Mouse (Mus musculus) ES-E14 (cell line): ENCODE results near the gene Spata3.

Experiments used
- HCFC1 ChIP-seq: IDR thresholded peaks from 2 replicates; pipeline ENCODE4 v1.6.1; 2012; ENCODE audit warnings: low read length, inconsistent platforms, borderline replicate concordance; ENCODE audit not compliant: insufficient read depth
- MAFK ChIP-seq: IDR thresholded peaks from 2 replicates; pipeline ENCODE4 v1.6.1; 2014; ENCODE audit warnings: mild to moderate bottlenecking, low read depth, low read length, inconsistent platforms; ENCODE audit not compliant: insufficient read depth
- ZC3H11A ChIP-seq: IDR thresholded peaks from 2 replicates; pipeline ENCODE4 v1.6.1; 2012; ENCODE audit warnings: low read depth, mild to moderate bottlenecking, inconsistent platforms, low read length, borderline replicate concordance
- ZNF384 ChIP-seq: IDR thresholded peaks from 2 replicates; pipeline ENCODE4 v1.6.1; 2012; ENCODE audit warnings: low read depth, low read length, inconsistent platforms

GRCm38 (mm10) chr1:85985784-85986183 is 30.8 kb upstream of the Spata3 start:
- no peak for TF ChIP-seq ZNF384
- TF ChIP-seq MAFK: no peak
- no peak for TF ChIP-seq ZC3H11A
- no peak for TF ChIP-seq HCFC1
